Mouse (Mus musculus): ENCODE measurements around the gene Tekt2. TPM values are rescaled to one million over a fixed set of nuclear protein-coding genes. Genes with fewer than 3 reads are reported as not detected.

The Tekt2 gene
- under 1 TPM; 0.32 to 0.44 TPM for total RNA-seq (2021)
- long read RNA-seq, experiment 1 = 0 reads
- long read RNA-seq, experiment 2 = 0 reads

DNA sequence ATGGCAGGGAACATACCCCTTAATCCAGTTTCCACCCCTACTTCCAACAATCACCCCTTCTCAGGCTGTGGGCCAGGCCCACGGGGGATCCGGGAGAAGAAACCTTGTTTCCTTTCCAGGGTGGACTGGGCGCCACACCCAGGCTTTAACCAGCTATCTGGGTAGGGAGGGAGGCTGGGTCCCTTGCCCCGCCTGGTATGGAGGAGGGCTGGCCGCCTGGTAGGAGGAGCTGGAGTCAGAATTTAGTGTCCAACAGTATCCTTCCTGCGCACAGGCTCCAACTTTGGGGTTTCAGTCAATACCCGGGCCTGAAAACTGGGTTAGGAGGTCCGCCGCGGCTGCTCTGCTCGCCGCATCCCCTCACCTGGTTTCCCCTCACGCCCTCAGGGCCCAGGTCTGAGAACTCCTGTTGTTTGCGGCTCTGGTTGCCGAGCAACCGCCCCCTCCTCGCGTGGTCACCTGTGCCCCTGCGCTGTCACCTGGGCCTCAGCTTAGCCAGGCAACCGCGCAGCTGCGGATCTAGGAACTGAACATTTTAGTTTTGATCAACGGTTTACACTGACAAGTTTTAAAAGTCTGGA is at the start of gene Tekt2:
Gene Tekt2 (minus strand): TSS at position 408 of the 581 bp plus-strand sequence.
- DNase-seq = peak in 1 of 2 experiments; percentile 8

DNA sequence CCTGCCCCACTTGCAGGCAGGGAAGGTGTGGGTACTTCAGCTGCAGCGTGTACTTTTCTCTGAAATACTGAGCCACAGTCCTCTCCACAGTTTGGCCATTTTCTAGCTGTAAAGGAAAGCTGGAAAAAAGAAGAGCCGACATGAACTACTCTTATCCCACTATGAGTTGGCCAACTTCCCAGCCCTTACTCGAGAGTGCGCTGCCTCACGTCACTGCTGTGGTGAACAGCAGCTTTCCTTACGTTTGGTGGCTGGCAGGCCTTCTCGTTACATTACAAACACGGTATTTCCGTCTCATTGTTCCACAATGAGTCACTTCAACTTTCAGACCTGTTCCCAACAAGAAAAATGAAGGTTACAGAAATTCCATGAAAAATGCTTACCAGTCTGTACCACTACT is 46.0 kb upstream of the Tekt2 start:
- DNase-seq = peak in 1 of 2 experiments; percentile 1

DNA sequence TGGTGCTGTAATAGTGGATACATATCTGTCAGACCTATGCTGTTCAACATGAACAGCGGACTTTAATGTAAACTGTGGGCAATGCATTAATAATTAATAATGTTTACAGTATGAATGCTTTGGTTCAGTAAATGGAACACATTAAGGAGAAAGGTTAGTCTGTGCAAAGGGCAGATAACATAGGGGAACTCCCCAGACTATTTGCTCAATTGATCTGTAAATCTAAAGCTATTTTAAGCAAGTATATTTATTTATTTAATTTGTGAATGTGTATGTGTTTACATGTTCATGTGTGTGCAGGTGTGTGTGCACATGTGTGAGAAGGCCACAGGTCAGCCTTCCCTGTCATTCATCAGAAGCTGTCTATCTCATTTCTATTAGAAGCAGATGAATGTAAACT is 34.6 kb upstream of the Tekt2 start:
- no peak for DNase-seq

DNA sequence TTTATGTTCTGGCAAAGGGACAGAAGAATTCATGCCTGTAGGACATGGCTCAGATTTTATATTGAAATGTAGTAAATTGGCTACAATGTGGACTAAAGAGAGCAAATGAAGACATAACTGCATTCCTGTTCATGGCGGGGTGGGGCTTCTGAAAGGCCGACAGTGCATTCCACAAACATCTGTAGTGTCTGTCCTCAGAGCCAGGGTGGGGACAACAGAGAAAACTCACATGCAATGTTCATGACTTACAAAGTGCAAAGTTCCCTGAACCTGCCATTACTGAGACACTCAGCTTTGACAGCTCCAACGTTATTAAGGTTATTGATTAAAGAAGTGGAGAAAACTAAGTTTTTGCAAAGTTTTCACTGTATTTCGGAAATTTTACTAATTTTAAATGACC is 18.0 kb upstream of the Tekt2 start:
- DNase-seq = no peak

DNA sequence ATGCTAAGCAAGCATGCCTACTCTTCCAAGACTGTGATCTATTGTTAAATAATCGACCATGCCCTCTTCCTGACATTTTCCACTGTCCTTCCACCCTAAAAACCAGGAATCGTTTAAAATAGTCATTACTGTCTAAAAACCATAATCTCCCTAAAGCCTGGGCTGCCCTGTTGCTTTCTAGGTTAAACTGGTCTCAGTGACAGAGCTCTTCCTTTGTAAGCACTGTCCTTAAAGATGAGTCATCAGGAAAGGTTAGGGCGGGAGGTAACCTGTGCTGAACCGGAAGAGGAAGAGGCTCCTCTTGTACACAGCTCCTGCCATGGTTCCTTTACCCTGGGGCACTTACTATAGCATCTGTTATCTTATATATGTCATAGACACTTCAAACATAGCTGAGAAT is 14.0 kb upstream of the Tekt2 start:
- no peak for DNase-seq

DNA sequence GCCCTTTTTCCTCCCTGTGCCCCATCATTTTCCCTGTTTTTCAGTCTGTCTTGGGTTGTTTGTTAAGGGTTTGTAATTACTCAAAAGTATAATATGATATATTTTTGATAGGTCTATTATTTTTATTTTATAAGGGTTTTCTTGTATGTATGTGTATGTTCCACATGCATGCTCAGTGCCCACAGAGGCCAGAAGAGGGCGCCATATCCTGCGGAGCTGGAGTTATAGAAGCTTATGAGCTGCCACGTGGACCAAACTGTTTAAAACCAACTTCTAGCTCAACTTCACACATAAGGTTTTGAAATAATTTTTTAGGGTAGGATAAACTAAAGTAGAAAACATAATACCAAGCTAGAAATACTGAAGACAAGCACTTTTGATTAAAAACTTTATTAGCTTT is 6.9 kb upstream of the Tekt2 start:
- DNase-seq = peak in 1 of 2 experiments; percentile 6

DNA sequence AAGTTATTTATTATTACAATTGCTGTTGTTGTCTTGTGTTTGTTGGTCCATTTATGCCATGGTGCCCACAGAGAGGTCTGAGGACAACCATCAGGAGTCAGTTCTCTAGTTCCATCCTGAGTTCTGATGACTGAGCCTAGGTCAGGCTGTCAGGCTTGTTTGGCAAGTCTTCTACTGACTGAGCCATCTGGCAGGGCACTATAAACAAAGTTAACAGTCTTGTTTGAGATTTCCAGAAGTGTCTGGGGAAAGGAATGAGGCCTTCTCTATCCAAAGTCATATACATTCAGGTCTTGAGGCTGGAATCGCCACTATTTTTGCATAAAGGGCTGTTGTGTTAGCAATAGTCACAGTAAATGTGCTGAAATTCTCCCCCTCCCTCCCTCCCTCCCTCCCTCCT is 6.3 kb upstream of the Tekt2 start:
- no peak for DNase-seq

DNA sequence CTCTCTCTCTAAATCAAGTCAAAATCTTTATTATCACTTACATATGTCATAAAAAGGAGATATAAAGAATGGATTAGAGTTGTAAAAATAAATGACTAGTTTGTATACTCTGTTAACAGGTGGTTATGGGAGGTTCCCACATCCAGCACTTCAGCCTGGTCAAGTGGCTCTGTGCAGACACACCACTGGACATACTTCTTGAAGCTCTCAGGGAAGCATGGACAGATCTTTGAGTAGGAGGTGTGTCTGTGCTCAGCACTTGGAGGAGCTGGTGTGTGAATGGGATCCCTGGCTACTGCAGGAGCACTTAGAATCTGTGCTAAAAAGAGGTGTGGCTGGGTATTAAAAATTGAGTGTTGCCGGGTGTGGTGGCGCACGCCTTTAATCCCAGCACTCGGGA is 4.8 kb upstream of the Tekt2 start:
- no peak for DNase-seq

DNA sequence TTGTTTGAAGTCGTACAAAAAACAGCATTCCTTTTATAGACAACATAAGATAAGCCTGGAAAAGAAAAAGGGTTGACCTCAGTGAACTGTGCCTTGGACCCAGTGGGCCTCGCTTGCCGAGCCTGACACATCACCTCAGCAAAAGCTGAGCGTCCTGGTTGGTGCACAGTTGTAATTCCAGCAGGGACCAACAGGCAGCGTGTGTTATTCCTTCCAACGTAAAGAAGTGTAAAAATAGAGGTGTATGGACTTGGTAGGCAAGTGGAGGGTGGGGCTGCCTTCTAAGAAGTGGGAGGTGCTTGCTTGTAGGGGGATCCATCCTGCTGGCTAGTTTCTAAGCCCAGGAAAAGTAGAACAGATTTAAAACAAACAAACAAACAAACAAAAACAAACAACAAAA is 548 bp upstream of the Tekt2 start:
- no peak for DNase-seq

DNA sequence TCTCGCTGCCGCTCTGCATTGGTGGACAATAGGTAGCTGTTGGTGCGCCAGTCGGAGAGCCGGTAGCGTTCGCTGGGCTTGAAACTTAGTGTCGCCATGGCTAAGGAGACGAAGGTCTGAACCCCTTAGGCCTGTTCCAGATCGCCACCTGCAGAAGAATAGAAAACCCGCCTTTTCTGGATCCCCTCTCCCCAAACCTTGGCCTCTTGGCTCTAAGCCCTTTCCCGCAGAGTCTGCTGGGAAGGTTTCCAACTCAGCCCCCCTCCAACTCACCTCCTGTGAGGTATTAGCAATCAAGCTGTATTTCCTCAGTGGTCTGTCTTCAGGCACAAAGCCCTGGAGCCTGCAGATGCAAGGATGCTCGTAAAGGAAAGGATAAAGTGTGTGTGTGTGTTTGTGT is 627 bp downstream of the Tekt2 start:
- peak in 1 of 2 experiments; percentile 2 for DNase-seq

DNA sequence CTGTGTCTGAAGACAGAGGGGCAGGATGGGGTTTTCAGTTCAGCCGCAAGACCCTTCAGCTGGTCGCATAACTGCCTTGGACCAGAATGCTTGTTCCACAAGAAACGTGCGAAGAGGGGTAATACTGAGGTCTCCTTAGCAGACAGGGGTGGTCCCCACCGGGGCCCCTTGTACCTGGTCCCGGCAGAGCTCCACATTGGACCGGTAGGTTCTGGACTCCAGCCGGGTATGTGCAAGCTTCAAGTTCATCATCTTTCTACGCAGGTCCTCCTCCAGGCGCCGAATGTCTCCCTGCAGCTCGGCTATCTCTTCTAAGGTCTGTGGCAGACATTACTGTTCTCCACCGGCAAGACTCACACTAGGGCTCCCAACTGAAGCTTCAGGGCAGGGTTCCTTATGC is 2.8 kb downstream of the Tekt2 start:
- DNase-seq = no peak

DNA sequence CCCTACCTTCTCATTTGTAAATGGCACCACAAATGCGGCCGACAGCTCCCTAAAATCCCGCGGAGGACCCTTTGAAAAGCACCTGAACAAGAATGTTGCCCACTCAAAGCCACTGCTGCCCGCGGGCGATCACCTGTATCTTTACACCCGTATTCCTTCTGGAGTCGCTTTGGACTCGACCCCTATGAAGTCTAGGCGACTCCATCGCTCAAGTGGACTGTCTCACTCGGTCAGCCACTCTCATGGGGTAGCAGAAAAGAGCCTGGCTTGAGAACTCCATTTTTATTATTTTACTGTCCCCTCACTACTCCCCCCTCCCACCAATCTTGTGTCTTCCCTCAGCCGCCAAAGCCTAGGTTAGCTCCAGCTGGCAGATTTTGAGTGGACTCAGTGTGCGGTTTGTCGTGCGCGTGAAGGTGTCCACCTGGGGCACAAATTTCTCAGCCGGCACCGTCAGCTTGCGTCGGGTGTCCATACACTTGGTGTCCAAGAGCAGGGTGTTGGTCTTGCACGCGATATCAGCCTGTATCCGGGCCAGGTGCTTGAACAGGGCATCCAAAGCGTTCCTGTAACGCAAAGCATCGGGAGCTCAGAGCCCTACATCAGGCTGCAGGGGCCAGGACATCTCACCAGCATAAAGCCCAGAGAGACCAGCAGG is 3.5 kb downstream of the Tekt2 start:
- no peak for DNase-seq

DNA sequence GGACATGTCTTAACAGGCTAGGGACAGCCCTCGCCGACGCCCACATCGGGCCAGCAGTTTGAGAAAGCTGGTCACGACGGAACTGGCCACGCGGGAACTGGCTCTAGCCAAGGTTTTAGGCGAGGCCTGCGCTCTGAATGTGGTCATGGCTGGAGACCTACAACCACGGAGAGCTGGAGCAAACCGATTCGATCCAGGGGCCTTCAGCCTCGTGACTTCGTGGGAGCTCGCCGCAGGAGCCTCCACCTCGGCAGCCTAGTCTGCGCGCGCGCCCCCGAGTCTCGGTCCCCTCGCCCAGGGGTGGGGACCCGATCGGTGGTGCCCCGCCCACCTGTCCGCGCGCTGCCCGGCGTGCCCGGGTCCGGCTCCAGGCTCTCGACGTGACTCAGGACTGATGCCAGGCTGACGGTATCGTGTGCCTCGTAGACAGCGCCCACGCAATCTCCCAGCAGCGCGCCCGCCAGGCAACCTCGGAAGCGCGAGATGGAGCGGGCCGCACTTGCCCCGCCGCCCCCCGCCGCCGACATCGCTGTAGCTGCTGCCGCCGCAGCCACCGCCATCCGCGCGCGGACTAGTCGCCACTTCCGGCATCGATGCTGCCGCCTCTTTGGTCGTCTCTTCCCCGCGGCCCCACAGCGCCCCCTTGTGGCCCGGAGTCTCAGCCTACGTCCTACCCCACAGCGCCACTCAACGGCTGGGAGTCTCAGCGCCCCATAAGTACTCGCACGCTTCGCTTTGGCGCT is 4.2 kb downstream of the Tekt2 start, which contains the start of gene Adprhl2:
Gene Adprhl2 (minus strand): TSS at position 593 of the 743 bp plus-strand sequence.
- peak; percentile 96 to 99 for DNase-seq

DNA sequence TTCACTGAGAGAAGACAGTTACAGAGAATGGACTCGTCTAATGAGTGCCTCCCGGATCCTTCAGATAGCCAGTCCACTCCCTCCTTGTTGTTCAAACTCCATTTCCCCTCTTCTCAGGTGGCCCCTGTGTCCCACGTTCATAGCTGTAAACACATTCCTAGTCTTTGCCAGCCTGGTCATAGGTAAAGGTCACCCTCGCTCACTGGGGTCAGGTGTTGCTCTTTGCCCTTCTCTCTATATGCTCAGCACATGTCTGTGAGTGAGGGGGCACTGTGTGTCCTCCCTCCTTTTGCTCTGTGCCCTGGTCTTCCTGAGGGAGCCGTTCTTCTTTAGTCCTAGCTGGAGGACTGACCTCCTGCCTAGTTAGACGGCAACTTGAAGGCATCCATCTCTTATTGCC is 5.7 kb downstream of the Tekt2 start:
- DNase-seq = no peak

DNA sequence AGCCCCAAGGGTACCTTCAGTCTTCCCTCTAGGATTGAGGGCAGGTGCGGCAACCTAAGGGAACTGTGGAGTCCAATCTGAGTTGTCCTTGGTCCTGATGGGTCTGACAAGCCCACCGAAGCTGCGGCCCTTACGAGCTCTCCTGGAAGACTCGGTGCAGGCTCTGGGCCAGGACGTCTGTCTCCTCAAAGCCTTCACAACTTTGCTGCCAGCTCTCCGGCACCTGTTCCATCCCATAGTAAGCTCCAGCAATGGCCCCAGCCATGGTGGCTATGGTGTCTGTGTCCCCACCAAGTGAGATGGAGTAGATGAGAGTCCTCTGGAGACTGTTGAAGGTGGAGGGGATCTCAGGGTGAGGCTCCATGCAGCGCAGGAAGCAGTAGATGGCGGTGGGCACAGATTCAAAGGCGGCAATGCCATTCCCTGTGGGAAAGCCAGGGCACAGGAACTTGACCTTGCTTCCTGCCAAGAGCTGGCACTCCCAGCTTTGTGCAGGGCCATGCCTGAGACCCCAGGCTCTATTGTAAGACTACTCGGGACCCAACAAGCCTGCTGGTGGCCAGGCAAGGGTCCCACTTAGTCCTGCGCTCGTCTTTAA is 8.9 kb downstream of the Tekt2 start:
- no peak for DNase-seq

DNA sequence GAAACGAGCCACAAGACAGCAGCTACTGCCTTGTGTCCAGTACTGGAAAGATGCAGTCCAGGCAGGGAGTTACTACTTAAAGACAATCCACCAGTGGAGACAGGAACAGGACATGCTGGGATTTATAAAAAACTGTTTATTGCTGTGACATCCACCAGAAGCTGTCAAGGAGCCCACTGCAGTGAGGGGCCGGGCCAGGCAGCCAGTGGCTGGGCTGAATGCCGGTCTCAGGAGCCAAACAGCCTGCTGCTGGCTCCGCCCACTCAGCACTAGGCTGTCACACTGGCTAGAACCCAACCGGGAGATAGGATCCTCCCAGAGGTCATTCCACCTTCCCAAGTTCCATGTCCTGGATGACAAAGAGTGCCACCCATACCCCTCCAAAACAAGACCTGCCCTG is 9.6 kb downstream of the Tekt2 start:
- peak; percentile 42 to 58 for DNase-seq

DNA sequence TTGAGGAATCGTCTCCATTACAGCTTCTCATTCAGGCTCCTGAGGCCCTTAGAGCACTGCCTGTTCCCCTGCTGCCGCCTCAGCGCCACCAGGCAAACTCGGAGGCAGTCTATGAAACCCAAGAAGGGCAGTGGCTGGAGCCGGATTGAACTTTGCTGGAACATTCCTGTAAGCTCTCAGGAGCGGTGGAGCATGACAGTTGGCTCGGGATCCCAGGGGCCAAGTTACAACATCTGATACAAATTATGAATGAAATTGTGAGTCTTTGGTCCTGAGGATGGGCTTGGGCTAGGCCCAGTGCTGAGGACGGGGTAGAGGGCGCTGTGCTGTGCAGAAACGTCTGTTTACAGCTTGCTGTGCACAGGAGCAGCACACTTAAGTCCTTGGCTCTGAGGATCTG is 11.1 kb downstream of the Tekt2 start:
- peak in 1 of 2 experiments; percentile 3 for DNase-seq

DNA sequence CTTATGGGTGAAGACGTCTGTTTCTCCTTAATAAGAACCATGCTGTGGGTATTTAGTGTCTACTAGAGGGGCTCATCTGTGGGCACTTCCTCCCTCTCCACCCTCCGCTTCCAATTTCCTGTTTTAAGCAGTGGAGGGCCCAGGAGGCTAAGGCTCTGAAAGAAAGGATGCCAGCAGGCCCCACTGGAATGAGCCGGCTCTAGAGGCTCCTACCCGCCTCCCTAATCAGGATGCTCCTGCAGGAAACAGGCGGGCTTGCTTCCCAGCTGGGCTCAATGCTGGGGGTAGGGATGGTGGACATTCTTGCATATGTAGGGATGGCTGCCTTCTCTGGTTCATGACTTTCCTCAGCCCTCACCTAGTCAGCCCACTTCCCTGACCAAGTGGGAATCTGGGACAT is 12.3 kb downstream of the Tekt2 start:
- no peak for DNase-seq

DNA sequence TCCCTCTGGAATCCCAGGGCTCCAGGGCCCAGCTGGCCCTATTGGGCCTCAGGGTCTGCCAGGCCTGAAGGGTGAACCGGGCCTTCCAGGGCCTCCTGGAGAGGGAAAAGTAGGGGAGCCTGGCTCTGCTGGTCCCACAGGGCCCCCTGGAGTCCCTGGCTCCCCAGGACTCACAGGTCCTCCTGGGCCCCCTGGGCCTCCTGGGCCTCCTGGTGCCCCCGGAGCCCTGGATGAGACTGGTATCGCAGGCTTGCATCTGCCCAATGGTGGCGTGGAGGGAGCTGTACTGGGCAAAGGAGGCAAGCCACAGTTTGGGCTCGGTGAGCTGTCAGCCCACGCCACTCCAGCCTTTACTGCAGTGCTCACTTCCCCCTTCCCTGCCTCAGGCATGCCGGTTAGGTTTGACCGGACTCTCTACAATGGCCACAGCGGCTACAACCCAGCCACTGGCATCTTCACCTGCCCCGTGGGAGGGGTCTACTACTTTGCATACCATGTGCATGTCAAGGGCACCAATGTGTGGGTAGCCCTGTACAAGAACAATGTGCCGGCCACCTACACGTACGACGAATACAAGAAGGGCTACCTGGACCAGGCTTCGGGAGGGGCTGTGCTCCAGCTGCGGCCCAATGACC is 13.8 kb downstream of the Tekt2 start:
- no peak for DNase-seq

DNA sequence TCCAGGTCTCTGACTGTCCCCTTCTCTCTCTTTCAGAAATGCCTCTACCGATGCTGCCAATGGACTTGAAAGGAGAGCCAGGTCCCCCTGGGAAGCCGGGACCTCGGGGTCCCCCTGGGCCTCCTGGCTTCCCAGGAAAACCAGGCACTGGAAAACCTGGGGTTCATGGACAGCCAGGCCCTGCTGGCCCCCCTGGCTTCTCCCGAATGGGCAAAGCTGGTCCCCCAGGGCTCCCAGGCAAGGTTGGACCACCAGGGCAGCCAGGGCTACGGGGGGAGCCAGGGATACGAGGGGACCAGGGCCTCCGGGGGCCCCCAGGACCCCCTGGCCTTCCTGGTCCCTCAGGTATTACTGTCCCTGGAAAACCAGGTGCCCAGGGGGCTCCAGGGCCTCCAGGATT is 15.1 kb downstream of the Tekt2 start:
- no peak for DNase-seq

DNA sequence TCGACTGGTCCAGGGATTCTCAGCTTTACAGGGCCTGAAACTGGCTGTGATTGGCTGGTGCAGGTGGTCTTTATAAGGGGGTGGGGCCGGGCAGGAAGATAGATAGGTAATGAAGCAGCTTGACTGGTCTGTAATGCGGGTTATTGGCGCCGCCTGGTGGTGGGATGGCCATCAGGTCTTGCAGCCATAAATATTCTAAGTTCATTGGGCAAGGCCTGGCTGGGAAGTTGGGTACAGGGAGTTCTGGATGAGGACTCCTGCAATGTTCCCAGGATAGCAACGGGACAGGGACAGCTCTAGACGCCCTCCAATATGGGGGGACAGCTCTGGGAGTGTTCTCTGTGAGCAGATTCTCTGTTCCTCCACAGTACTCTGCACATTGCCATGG is 15.6 kb downstream of the Tekt2 start:
- DNase-seq = peak; percentile 79 to 95

DNA sequence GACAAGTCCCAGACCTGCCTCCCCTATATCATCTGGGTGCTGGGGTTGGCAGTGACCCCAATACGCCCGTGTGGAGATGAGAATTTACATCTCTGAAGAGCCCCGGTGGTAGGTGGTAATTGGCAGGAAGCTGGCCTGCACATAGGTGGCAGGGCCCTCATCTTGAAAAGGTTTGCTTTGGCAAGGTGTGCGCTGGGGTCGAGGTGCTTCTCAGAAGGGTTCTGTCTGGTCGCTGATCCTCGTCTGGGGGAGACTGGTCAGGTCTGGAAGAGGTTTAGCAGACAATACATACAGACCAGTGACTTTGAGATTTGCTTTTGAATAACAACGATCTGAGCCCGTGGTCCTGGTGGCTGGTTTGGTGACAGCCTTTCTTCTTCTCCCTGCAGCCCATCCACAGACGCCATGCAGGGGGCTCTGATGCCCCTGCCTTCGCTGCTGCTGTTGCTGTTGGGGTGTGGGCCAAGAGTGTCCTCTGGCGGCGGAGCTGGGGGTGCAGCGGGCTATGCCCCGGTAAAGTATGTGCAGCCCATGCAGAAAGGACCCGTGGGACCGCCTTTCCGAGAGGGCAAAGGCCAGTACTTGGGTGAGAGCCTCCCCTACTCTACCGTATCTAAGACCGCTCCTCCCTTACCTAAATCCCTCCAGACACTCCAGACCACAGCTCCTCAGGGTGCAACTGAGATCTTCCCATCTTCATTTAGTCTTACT is 16.1 kb downstream of the Tekt2 start:
- peak in 1 of 2 experiments; percentile 1 for DNase-seq

Data from heart, adult 18-20 months (tissue).